Mouse (Mus musculus) kidney, postnatal 25 days (tissue): ENCODE measurements around the gene Rbks.
"Not testable (repeated sequence)": the region's sequence is repeated elsewhere in the genome, so short reads cannot be mapped to it uniquely, and the experiment has no call there.

Source experiments
- DNase-seq, 2 experiments: peaks; one replicate each; pipeline ENCODE4 v3.0.0; 2021; ENCODE audit warnings: mixed read lengths in 2 of 2

The Rbks gene

DNA sequence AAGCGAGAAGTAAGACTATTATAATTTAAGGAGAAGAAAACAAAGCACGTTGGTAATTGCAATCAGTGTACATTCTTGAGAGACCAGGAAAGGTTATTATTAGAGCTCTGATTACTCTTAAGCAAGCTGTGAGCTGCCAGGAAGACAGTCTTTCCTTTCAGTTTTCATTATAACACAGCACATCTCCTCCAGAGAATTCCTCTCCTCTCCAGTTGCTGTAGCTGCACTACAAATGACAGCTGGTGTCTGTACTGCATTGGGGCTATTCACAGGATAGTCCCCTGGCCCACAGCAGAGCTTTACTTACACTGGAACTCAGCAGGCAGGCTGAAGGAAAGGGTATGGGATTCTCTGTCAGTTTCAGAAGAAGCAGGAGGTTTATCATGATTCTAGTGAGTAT is 24.0 kb downstream of the Rbks start:
- no peak for DNase-seq

- no peak for DNase-seq
These were observed 26.3 kb downstream of the Rbks start for GRCm38 (mm10) chr5:31671137-31671536.

- DNase-seq = no peak
These were observed 27.4 kb downstream of the Rbks start for GRCm38 (mm10) chr5:31669984-31670383.

- DNase-seq = peak in 1 of 2 experiments; percentile 51
These were observed 29.0 kb downstream of the Rbks start for GRCm38 (mm10) chr5:31668325-31668968.

- DNase-seq = no peak
These were observed 31.3 kb downstream of the Rbks start for GRCm38 (mm10) chr5:31666176-31666575.

- DNase-seq = no peak
These were observed 41.7 kb downstream of the Rbks start for GRCm38 (mm10) chr5:31655688-31656190.

GRCm38 (mm10) chr5:31650518-31651288 is 46.7 kb downstream of the Rbks start:
- DNase-seq = no peak

GRCm38 (mm10) chr5:31647327-31647726 is 50.1 kb downstream of the Rbks start:
- no peak for DNase-seq

- no peak for DNase-seq
These were observed 50.9 kb downstream of the Rbks start for GRCm38 (mm10) chr5:31646574-31646973.

DNA sequence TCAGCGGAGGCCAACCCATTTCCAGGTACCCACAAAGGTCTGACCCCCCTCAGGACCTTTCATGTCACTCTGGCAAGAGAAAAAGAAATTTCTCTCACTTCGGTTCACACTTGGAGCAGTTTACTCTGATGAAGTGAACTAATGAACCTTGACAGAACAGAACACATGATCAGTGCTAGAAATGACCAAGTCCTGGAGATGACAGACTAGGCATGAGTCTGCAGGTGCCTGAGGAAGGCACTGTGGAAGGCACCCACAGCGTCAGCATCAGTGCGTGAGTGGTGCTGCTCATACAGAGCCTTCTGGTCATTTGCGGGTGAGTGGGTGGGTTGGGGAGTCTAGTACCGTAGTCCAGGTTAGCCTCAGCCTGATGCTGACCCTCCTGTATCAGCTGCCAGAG is 51.6 kb downstream of the Rbks start:
- DNase-seq = no peak

DNA sequence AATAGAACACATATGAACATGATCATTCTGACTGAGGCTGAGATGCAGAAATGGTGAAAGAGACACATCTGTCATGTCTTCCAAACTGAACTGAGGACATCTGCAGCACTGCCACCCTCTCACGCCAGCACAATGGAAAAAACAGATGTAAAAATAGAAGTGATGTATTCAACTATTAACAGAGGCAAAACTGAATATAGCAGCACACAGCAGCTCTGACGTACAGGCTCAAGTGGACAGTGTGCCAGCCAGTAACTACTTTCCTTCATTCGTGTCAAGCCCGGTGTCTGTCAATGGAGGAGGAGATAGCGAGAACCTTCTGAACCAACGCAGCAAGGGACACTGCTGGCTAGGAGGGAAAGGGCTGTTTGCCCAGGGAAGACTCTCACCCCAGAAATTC is 52.6 kb downstream of the Rbks start:
- DNase-seq = no peak

- no peak for DNase-seq
These were observed 53.2 kb downstream of the Rbks start for GRCm38 (mm10) chr5:31644272-31644671.

DNA sequence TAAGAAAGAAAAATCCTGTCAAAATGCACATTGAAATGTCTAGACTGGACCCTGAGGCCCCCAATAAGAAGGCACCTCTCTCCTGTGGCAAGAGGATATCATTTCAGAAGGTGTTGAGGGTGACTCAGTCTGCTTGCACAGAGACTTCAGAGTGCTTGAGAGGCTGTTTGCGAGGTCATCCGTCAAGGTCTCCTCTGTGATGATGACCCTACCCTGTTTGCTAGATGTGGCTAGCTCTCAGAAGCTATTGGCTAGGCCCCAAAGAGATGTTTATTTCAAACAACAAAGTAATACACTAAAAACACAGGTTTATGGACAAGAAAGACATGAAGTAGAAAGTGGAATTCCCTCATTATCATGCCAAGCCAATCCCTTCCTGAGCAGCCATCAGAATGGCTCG is 55.1 kb downstream of the Rbks start:
- no peak for DNase-seq

GRCm38 (mm10) chr5:31640542-31640941 is 56.9 kb downstream of the Rbks start:
- no peak for DNase-seq

- DNase-seq = no peak
These were observed 60.7 kb downstream of the Rbks start for GRCm38 (mm10) chr5:31636636-31637253.

DNA sequence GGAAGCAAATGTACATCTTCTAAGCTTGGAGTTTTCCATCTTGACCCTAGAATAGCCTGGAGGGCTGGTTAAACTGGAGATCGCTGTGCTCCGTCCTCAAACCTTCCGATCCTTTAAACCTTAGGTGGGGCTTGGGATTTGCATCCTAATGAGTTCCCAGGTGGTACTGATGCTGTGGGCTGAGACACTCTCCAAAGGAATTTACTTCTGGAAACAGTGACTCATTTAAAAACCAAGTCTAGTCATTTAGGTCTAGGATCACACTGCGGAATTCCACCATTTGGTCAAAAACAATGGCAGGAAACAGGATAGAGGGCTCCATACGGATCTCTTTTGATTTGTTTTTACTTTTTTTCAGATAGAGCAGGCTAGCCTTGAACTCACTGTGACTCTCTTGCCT is 62.7 kb downstream of the Rbks start:
- no peak for DNase-seq

GRCm38 (mm10) chr5:31634161-31634560 is 63.3 kb downstream of the Rbks start:
- DNase-seq = no peak

- not testable (repeated sequence) for DNase-seq
These were observed 66.3 kb downstream of the Rbks start for GRCm38 (mm10) chr5:31631169-31631568.

- peak; percentile 10 to 52 for DNase-seq
These were observed 67.4 kb downstream of the Rbks start for GRCm38 (mm10) chr5:31630064-31630463.

- DNase-seq = no peak
These were observed 68.9 kb downstream of the Rbks start for GRCm38 (mm10) chr5:31628555-31628954.

DNA sequence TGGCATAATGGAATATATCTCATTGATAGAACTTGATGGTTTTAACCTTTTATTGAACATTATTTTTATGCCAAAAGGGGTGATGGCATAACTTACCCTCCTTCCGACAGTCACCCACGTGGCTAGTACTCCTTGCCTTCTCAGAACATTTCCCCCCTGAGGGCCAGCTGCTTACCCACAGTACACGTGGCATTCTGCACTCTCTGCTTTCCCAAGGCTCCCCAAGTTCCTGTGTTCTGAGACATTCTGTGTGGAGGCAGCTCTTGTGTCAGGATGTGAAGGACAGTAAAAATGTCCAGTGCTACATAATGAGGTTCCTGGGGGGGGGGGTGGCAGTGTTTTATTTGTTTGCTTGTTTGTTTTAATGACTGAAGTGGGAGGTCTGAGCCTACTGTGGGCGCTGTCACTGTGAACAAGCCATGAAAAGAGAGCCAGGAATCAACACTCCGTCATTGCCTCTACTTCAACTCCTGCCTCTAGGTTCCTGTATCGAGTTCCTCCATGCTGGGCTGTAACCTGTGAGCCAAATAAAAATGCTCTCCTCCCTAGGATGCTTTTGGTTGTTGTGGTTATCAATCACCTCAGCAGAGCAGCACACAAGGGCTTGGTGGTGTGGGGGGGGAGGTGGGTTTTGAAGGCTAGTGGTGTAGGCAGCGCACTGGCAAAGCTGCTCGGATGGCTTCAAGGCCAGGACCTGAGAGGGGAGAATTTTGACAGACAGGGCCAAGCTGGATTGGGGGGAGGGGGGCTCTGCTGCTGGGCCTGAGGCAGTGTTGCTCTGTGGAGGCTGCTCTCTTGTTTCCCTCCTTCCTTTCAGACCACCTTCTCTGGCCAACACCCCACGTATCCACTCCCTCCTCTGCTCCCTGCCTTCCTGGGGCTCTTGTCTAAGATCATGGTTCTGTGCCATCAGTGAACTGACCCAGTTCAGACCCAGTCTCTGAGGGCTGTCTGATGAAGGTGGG is 69.6 kb downstream of the Rbks start:
- DNase-seq = no peak

- DNase-seq = no peak
These were observed 70.3 kb downstream of the Rbks start for GRCm38 (mm10) chr5:31627117-31627516.

DNA sequence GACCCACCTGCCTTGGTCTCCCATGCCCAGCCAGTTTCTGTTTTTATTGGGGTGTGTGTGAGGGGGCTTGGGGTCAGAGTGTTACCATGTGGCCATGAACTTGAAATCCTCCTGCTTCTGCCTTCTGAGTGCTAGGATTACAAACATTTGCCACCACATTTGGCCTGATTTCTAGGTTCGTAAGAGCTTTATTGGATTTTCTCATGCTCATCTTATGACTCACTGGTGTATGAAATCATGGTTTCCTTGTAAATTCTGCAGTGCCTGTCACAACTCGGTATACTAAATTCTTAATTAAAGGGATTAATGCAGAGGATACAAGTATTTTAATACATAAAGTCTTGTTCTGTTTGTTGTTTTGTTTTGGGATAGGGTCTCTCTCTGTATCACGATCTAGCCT is 77.1 kb downstream of the Rbks start:
- DNase-seq = no peak
